Comparison of ENCODE assay signal across 2 mouse cellular contexts in the genomic region with DNA sequence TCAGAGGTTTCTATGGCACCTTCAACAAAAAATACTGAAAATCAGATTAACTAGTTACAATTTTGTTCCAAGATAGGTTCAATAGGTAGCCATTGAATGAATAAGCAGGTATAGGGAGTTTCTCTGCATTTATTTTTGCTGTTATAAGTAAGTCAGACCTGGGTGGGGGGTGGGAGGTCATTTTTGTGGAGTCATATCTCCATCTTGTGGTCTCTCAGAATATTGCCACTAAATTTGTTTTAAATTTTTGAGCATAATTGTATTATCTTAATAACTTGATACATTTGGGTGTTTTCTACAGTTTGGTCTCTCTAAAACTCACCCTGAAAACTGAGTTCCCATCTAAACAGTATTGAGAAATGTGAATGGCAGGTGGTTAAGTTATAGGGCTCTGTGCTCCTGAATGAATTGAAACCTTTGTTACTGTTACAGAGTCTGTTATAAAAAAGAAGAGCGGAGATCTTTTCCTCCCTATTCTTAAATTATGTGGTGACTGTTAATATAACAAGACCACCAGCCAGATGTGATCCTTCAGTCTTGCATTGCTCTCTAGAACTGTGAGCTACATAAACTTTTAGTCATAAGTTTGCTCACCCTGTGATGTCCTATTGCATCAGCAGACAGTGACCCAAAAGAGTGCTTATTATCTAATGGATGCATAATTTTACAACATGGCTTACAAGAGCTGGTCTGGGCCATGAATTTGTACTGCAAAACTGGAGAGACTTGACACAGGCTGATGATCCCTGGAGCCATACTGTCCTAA.
A peak's percentile ranks its signal among the peaks of the same experiment; 100 is the strongest.
TF ChIP-seq lines count a peak whose summit lies in the region.

No protein-coding gene starts in this region.

TF ChIP-seq in MEL, 35 proteins besides CTCF, POLR2A, EP300 and RAD21:
- TF ChIP-seq POLR2AphosphoS2 (IDR thresholded peaks at IDR 0.05; ENCODE audit: low read length) (0 out of 2 replicates have a peak, but pooled peaks have one; percentile 15), NELFE (IDR thresholded peaks at IDR 0.05; ENCODE audit: low read depth, low read length) (no peak), TAL1 (IDR thresholded peaks at IDR 0.05; ENCODE audit: low read length) (no peak), MAFK (IDR thresholded peaks at IDR 0.05; ENCODE audit: borderline replicate concordance, low read depth, low read length) (no peak), GATA1 (IDR thresholded peaks at IDR 0.05; ENCODE audit: low read depth, low read length) (no peak)

TF ChIP-seq in myocyte, 11 proteins besides CTCF, POLR2A, EP300 and RAD21:
- TF ChIP-seq MYOD1 (IDR thresholded peaks at IDR 0.05; ENCODE audit: control insufficient read depth in 1 of 3, insufficient read length in 2 of 3, low read depth in 2 of 3) (no peak), CEBPB (IDR thresholded peaks at IDR 0.05; ENCODE audit: insufficient read depth, poor library complexity, severe bottlenecking) (peak; percentile 67; the same call in 1 of the 2 replicates)
